Mouse (Mus musculus) c-Kit-negative CD71-positive TER-119-positive erythroid progenitor cells, embryonic 14.5 days (primary cell): ENCODE results near the gene Ogfod3.
A peak's percentile ranks its signal among the peaks of the same experiment; 100 is the strongest.

Source experiments
- DNase-seq: peaks from one replicate; pipeline ENCODE4 v3.0.0-alpha.2; 2013; ENCODE audit warnings: low read depth, low spot score

The Ogfod3 gene

DNA sequence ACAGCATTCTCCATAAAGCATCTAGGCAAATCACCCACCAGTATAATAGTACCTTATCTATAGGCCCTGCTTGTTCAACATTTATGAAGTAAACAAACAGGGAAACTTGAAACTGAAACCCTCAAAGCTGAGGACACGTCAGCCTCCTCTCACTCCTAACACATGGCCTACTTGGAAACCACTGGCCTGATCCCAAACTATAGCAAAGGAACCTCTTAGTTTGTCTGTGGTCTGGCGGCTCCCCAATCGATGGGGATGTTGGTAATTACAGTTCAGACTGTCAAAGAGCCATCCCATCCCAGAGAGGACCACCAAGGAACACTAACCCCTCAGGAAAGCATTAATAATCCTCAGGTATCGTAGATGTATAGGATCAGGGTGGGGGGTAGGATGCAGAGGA, 4.7 kb downstream of the Ogfod3 start:
- no peak for DNase-seq

DNA sequence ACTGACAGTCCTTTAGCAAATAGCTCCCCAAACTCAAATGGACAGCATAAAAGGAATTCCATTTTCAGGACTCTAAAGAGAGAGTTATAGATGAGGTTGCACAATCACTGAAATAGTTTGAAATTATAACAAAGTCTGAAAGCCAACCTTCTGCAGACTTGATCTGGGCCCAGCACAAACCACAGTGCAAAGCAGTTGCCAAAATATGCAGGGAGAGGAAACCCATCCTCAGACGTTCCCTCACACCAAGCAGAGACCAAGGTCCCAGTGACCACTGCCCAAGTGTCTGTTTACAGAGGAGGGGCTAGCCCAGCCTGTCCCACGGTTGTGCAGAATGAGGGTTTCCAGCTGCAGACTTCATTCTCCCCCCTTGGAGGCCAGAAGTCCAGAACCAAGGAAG, 5.9 kb downstream of the Ogfod3 start:
- DNase-seq: no peak

DNA sequence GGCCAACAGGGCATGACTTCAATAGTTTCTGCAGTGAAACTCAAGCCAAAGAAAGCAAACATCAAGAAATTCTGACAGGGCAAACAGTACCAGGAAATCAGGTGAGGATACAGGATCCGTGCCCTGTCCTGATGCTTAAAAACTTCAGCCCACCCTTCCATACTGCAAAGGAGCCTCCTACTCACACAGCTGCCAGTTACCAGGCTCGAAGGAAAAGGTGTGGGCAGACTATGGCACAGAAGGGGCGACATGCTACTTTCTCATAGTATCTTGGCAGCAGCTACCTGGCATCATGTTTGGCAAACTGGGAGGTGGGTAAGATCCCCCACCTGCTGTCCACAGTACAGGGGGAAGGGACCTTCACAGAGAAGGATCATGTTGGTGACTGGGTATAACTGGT, 11.1 kb downstream of the Ogfod3 start:
- DNase-seq: no peak

DNA sequence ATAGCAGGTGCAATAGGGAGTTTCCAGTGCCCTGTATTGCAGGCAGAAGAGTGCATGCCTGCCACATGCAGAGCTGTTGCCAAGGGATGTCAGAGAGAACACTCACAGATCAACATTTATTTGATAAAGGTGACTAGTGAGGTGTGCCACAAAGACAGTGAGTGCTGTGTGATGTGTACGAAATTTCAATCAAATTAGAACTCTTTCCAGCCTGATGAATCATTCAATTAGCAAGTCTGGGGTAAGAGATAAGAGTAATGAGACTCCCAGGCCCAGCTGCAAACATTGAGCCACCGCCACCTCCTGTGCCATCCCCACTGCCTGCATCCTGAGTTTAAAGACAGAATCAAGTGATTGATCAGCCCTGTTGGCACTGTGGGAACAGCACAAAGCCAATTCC, 11.8 kb downstream of the Ogfod3 start:
- DNase-seq: no peak

DNA sequence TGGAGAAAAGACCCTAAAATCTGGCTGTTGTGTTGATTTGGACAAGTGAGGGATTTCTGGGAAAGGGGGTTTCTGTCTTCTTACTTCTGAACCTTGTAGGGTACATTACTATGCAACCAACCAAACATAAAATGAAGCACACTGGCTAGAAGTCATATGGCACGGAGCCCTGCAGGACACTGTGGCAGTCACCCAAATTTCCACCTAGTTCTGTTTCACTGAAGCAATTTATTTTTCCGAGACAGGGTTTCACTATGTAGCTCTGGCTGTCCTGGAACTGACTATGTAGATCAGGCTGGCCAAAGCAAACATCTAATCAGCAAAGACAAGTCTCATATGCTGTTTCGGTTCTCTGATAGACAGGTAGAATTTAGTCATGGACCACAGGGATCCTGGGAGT, 14.8 kb downstream of the Ogfod3 start:
- DNase-seq: no peak

DNA sequence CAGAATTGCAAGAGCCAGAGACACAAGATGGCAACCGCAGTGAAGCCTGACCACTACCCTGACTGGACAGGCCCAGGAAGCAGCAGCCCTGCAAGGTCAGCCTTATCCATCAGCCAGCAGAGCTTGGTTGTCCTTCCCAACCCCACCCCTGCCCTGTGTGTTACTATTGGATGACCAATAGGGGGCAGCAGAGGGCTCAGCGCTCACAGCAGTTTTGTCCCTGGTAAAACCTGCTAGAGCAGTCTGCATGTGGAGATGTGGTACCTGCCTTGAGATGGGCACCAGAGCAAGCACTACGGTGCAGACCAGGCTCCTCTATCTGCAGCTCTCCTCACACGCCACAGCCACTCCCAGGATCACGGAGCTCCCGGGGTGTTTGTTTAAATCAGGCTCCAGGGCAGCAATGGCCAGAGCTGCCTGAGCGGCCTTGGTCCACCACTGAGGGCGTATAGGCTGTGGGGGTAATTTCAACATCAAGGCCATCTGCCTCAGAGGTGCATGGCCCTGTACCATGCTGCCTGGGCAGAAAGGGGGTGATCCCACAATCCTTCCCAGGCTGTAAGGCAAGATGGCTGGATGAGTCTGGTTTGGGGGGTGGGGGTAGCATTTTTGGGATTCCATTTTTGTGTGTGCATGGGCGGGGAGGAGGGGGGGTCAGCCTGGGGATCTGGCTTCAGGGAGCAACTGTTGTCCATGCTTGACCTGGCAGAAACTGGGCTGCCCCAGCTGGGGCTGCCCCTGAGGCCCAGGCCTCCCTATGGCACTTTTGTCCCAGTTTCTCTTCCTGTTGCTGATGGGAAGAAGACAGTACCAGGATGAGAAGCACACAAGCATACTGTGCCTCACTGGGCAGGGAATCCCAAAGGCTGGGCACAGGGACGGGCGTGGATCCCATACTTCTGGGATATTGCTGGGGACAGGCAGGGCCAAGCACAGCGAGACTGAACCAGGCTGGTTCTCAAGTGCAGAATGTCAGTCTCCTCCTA, 27.9 kb downstream of the Ogfod3 start:
- DNase-seq: peak; percentile 51

DNA sequence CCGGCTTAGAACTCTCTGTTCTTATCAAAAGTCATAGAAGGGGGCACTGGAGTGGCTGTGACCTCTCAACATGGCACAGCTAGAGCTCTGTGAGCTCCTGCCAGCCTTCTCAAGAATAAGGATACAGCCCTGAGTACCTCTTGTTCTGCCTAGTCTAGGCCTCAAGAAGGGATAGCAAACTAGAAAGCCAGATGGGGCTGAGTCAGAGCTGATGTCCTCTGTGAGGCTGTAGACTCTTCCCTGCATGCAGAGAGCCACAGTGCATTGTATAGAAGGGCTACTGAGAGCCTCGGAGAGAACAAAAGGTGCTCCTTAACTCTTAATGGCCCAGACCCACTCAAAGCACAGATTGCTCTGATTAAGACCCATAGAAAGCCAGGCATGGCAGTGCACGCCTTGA, 30.3 kb downstream of the Ogfod3 start:
- DNase-seq: no peak

DNA sequence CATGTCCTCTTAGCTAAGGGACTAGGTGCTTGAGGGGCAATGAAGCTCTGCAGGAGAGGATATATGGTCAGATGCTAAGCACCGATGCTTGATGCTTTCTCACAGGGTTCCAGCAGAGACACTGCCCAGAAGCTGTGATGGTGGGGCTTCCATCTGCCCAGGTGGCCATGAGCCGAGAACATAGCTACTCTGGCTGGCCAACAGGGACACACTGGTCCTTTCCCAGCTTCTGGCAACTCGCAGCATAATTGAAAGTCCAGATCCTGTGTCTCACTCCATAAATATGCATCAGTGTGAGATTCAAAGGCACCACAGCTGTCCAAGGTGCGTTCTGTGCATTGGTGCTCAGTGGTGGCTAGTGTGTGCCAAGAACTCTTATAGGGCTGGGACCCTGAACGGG, 31.3 kb downstream of the Ogfod3 start:
- DNase-seq: no peak

DNA sequence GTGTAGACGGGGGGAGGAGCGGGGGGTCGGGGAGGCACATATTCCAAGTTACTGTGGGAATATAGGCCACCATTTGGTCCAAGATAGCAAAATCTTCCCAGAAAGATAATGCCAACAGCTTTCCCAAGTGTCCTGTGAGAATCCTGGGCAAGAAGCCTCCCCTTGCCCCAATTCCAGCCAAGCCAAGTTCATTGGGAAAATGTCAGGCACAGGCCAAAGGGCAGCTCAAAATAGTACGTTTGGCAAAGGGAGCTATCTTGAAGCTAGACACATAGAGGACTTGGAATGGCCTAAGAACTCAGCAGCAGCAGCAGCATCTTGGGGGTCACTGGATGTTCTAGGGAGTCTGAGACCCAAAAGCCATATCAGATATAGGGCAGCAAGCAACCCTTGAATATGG, 40.8 kb downstream of the Ogfod3 start:
- no peak for DNase-seq

DNA sequence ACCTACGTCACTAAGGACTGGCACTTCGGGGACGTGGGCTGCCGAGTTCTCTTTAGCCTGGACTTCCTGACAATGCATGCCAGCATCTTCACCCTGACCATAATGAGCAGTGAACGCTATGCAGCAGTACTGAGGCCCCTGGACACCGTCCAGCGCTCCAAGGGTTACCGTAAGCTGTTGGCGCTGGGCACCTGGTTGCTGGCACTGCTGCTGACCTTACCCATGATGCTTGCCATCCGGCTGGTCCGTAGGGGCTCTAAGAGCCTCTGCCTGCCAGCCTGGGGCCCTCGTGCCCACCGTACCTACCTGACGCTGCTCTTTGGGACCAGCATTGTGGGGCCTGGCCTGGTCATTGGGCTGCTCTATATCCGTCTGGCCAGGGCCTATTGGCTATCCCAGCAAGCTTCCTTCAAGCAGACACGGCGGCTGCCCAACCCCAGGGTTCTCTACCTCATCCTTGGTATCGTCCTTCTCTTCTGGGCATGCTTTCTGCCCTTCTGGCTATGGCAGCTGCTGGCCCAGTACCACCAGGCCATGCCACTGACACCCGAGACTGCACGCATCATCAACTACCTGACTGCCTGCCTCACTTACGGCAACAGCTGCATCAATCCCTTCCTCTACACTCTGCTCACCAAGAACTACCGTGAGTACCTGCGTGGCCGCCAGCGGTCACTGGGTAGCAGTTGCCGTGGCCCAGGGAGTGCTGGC, 43.7 kb downstream of the Ogfod3 start:
- no peak for DNase-seq

DNA sequence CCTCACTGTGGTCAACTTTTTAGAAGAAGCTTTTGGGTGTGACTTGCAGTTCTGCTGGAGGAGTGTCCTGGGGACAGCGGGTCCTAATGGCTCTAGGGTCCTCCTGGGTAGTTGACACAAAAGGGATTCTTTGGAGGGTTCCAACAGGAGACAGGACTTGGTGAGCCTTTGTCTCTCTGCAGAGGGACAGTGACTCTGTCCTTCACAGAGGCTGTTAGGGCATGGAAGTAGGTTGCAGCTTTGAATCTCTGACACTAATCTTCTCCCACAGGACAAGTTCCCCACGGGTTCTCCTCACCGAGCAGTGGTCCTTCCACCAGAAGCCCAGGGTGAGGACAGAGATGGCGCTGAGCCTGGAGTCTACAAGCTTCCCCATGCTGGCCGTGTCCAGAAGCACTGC, 44.5 kb downstream of the Ogfod3 start, which contains the start of gene Uts2r:
Gene Uts2r, plus strand, starts transcription at position 301 of the 400 bp plus-strand sequence.
- DNase-seq: no peak

DNA sequence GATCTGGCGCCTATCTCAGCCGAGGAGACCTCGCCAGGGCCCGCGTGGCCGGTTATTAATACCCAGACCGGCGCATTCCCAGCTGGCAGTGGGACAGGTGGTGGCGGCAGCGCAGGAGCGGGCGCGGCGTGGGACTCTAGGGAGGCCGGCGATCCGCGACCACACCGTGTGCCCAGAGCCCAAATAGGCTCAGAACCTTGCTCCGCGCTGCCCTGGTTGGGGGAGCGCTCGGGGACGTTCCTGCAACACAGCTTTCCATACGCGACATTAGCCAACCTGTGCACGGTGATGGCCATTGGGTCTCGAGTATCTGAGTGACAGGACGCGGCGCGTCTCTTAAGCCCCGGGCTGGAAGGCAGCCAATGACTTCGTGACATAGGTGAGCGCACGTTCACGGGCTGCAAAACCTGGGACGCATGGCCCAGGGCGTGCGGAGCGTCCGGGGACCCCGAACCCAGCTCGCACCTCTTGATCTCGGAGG, 48.1 kb downstream of the Ogfod3 start:
- DNase-seq: no peak

DNA sequence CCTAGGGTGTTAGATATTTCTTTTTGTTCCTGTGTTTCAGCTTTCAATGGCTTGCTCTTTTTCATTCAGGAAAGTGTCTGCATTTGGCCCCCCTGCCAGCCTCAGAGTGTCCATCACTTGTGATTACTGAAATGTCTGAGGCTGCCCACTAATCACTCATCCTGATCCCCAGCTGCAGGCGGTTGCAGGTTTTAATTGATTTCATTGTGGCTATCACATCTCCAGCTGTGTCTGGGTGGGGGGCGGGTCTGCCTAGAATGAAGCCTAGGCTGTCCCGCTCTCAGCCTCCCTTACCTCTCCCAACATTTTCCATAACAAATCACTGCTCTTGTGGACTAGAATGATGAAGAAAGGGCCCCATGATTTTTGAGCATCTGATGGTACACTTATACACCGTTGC, 50.3 kb downstream of the Ogfod3 start:
- no peak for DNase-seq

DNA sequence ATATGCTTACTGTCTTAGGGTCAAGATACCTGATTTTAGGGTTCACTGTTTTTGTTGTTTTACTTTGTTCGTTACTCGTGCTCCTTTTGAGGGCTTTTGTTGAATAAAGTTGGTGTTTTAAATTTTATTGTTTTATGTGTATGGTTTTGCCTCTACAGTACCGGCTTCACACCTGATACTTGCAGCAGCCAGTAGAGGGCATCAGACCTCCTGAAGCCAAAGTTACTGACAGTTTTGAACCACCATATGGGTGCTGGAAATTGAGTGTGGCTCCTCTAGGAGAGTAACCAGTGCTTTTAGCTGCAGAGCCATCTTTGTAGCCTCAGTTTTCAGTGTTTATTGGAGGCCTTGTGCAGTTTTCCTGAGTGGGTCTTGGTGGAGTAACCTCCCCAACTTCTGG, 56.3 kb downstream of the Ogfod3 start:
- no peak for DNase-seq

DNA sequence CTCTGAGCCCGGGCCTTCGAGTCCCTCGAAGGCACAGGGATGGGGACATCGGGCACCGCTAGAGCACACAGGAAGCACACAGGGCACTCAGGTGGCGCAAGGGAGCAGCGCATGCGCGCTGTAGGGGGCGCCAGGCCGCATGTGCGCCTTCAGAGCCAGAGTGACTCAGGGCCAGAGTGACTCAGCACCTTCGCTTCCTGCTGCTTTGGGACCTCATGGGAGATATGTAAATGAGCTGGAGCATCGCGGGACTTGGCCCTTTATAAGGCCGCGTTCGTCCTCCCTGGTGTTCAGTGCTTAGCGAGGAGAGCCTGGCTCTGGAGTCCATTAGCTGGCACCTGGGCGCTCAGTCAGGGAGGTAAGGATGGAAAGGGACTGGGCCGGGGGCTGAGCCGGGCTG, 58.6 kb downstream of the Ogfod3 start, which contains the start of gene Tex19.1:
Gene Tex19.1, plus strand, starts transcription at position 279 of the 400 bp plus-strand sequence.
- peak; percentile 17 for DNase-seq

DNA sequence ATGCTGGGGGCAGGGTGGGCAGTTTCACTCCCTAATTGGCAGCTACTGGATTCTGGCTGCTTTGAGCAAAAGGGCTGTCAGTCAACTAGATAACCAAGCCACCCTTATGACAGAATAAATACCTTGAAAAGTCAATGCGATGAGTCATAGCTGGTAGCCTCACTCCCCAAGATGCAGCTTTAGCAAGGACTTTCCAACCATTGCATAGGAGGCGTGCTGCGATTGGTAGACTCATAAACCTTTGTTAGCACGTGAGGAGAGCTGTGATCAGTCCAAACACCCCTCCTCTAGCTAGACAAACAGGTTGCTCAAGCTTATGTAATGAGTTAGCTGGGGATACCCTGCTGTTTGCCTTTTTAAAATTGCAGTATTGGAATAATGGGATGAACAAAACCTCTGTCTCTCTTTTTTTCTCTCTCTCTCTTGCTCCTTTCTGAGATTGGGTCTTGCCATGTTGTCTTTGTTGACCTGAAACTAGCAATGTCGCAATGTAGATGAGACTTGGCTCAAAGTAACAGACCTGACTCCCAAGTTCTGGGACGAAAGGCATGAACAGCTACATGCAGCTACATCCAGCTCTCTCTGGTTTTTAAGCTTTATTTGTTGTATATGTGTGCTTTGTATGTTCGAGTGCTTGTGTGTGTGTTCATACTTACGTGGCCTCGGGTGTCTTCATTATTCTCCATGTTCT, 61.0 kb downstream of the Ogfod3 start:
- no peak for DNase-seq

DNA sequence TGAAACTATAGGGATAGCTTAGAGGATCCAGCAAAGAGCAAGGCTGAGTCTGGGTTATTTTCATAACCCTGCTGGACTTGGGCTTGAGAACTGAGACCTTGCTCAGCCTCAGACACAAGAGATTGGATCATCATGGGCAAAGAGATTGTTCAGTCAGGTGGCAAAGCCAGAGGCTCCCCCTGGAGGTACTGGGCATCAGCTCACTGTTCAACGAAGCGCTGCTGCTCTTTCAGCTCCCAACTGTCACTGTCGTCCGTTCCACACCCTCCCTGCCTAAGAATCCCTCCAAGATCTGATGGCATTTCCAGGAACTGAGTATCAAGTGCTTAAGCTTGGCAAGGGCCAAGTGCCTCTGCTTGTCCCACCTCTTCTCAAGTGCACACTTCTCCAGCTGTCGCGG, 65.8 kb downstream of the Ogfod3 start:
- DNase-seq: no peak

DNA sequence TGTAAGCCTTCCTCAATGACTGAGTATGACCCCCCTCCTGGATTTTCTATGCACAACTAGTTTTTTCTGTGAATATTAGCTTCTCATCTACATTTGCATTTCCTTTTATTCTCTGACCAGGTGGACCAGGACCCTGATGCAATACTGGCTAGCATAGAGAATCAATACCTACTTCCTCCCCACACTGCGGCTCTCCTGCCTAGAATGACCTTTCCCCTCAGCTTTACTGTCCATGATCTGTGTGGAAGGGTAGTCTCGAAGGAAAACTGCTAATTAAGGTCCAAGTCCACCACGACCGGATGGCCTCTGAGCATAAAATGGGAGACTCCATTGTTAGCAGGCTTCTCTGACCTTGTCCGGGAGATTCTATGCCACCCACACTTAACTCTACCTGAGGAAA, 66.8 kb downstream of the Ogfod3 start:
- DNase-seq: no peak

DNA sequence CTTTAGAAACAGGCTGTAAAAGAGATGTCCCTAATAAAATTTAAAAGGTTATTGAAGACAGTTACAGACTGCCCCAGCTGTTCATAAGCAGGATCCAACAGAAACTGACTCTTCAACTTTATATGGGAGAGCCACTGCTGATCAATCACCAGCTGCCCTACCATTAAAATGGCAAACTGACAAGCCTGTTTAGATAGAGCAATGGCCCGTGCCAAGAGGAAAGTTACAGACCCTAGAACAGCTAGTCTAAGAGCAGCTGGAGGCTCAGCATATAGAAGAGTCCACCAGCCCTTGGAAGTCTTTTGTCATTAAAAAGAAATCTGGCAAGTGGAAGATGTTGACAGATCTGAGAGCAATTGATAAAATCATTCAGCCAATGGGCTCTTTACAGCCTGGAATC, 69.9 kb downstream of the Ogfod3 start:
- no peak for DNase-seq

DNA sequence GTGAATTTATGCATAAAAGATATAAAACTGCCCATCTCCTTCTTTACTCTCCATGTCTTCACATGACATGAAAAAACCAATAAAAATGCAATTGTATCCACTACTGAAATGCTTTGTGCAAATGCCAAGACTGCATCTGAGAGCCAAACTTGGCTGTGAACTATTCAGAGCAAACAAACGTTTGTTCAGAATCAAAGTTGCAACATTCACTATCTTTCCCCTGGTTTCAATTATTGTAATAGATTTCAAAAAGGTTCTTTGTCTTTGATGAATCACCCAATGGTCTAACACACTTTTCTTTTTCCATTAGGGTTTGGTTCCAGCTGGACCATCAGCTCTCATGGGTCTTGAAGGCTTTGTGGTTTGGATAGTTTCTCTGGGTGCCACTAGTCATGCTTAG, 74.9 kb downstream of the Ogfod3 start:
- DNase-seq: no peak
